Mouse (Mus musculus): ENCODE results near the gene Txn2.

The Txn2 gene

GRCm38 (mm10) chr15:77928673-77929331 lies at the start of gene Txn2:
Txn2 (minus strand) TSS chr15:77929006.
- ChIA-PET POLR2A (interaction anchor here in 3 of 4 experiments (0.6 to 2.2 kb wide), 41 partner anchors 8 to 622 kb away, joined by 3 to 25 read pairs (median 3); partner anchors contain the start of genes Eif3d (in 3 of the 3), Foxred2 (in 2 of the 3), Apol8 (in 1 of the 3) and Ift27 (in 1 of the 3)), CTCF (interaction anchor here (0.6 to 1.8 kb wide), 21 partner anchors 8 to 1226 kb away, joined by 3 to 21 read pairs (median 3); partner anchors contain the start of gene Apol8 (in 1 of the 4))

DNA sequence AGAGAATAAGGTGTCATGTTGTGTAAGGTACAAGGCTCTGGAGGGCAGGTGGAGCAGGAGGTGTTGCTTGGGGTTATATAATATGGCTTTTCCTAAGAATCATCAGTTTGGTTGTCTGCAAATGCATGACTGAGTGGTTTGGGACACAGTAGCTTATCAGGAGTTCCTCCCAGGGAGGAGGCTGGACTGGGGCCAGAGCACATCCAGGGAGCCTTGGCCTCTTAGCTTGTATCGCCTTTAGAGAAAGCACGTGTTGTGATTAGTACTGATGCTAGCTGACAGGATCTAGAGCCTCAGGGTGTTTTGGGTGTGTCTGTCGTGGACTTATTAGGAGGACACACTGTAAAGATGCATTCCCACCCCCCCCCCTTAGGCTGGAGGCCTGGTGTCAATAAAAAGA lies 48.9 kb upstream of the Txn2 start:
- ChIA-PET CTCF (interaction anchor here in 2 of 4 experiments (0.6 to 1.4 kb wide), 6 partner anchors 79 to 604 kb away, joined by 3 to 8 read pairs (median 4); no protein-coding TSS in a partner anchor), POLR2A (interaction anchor here in 2 of 4 experiments (0.6 to 1.7 kb wide), 4 partner anchors 8 to 1602 kb away, joined by 4 to 6 read pairs (median 5); no protein-coding TSS in a partner anchor)

DNA sequence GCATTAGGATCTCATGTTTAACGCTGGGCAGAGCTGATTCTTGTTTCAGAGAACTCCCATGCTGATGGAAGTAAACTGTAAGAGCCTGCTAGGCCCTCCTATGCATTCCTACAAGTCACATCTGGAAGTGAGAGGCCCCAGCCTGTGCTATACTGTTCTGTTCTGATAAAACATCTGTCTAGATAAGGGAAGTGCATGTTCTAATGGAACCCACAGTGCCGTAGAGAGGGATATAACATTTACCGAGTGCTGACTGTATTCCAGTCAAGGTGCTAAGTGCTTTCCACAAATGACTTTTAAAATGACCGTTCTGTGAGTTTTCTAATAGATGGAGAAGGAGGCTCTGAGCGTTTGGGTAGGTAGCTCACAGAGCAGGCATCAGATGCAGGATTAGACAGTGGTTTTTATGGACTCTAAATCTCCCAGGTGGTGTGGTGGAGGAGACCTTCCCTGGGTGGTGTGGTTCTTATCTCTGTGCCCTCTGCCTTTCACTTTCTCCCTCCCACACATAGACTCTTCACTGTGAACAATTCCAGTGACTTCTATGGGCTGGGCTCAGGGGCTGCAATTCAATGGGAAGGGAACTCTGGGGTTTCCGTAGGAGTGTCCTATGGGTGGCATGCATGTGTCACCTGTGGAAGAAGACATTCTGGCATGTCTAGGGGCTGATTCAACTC lies 45.5 kb upstream of the Txn2 start:
- POLR2A ChIA-PET: interaction anchor here in 1 of 4 experiments (0.6 kb wide), 1 partner anchor 58 kb away, joined by 5 read pairs; no protein-coding TSS in a partner anchor

GRCm38 (mm10) chr15:77970470-77971292 lies 41.9 kb upstream of the Txn2 start, which contains the start of gene Eif3d:
Eif3d (minus strand) TSS chr15:77970813.
- ChIA-PET CTCF (interaction anchor here (0.5 to 3.7 kb wide), 24 partner anchors 10 to 1168 kb away, joined by 3 to 20 read pairs (median 4); partner anchors contain the start of gene Ift27 (in 1 of the 4)), POLR2A (interaction anchor here (0.5 to 9.7 kb wide), 129 partner anchors 7 to 1720 kb away, joined by 3 to 213 read pairs (median 4); partner anchors contain the start of genes Foxred2 (in 4 of the 4), Ift27 (in 3 of the 4), Txn2 (in 3 of the 4) and Cacng2 (in 2 of the 4))

More for the DNA sequence above, 45.5 kb upstream of the Txn2 start:
- CTCF ChIA-PET: interaction anchor here in 2 of 4 experiments (0.6 kb wide), 2 partner anchors 9 to 186 kb away, joined by 5 to 8 read pairs; no protein-coding TSS in a partner anchor

DNA sequence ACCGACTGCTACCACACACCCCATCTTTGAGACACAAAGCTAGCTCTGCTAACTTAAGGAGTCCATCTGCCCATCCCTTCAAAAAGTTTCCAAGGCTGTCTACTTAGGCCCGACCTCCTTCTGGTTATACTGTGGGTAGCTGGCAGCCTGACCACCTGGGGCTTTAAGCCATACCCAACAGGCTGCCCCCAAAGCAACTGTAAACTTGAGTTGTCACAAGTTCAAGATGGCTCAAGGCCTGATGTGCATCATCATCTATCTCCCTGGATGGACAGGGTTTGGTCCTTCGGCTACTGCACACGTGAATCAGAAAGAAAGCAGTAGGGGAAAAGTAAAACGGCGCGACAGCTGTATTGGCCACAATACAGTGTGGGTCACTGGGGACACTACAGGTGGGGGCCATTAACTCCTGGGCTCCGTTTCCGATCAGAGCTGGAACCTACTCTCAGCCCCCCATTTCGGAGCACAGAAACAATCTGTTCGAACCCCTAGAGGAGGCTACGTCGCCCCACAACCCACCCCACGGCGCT lies 41.2 kb upstream of the Txn2 start:
- POLR2A ChIA-PET: interaction anchor here (0.5 to 9.7 kb wide), 107 partner anchors 8 to 1720 kb away, joined by 3 to 213 read pairs (median 4); partner anchors contain the start of genes Foxred2 (in 4 of the 4), Ift27 (in 3 of the 4), Txn2 (in 3 of the 4) and Cacng2 (in 2 of the 4)

DNA sequence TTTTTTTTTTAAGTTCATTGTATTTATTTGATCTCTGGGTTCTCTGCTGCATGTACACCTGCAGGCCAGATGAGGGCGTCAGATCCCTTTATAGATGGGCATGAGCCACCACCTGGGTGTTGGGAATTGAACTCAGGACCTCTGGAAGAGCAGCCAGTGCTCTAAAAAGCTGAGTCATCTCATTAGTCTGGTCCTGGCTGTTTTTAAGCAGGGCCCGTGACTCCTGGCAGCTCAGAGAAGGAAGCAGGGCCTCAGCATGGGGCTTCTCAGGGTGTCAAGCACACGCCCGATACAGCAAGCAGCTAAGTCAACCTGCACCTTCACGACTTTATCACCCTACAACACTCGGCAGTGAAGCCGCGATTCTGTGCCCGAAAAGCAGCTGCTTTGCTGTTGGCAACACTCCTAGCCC lies 36.3 kb upstream of the Txn2 start:
- POLR2A ChIA-PET: interaction anchor here in 3 of 4 experiments (0.9 to 9.7 kb wide), 11 partner anchors 8 to 274 kb away, joined by 3 to 213 read pairs (median 3); partner anchors contain the start of gene Foxred2 (in 2 of the 3)
- CTCF ChIA-PET: interaction anchor here in 3 of 4 experiments (0.7 to 1.5 kb wide), 6 partner anchors 9 to 235 kb away, joined by 3 to 4 read pairs (median 4); partner anchors contain the start of gene Foxred2 (in 1 of the 3)

More for the DNA sequence above, 41.2 kb upstream of the Txn2 start:
- CTCF ChIA-PET: interaction anchor here (0.6 to 3.7 kb wide), 23 partner anchors 11 to 989 kb away, joined by 3 to 20 read pairs (median 3); partner anchors contain the start of gene Ift27 (in 1 of the 4)

GRCm38 (mm10) chr15:77962447-77962846 lies 33.6 kb upstream of the Txn2 start:
- ChIA-PET POLR2A (interaction anchor here in 3 of 4 experiments (0.5 to 11.9 kb wide), 4 partner anchors 6 to 237 kb away, joined by 3 to 213 read pairs (median 4); partner anchors contain the start of gene Eif3d (in 2 of the 3)), CTCF (interaction anchor here in 1 of 4 experiments (0.6 kb wide), 1 partner anchor 501 kb away, joined by 3 read pairs; no protein-coding TSS in a partner anchor)

GRCm38 (mm10) chr15:77960693-77961092 lies 31.9 kb upstream of the Txn2 start:
- POLR2A ChIA-PET: interaction anchor here in 2 of 4 experiments (6.9 to 11.9 kb wide), 2 partner anchors 8 to 9 kb away, joined by 100 to 213 read pairs; partner anchors contain the start of gene Eif3d (in 2 of the 2)
- CTCF ChIA-PET: no interaction called here

- POLR2A ChIA-PET: interaction anchor here (0.7 to 11.9 kb wide), 22 partner anchors 10 to 990 kb away, joined by 3 to 213 read pairs (median 5); partner anchors contain the start of genes Eif3d (in 4 of the 4), Txn2 (in 2 of the 4) and Myh9 (in 1 of the 4)
- CTCF ChIA-PET: interaction anchor here in 2 of 4 experiments (0.6 to 2.3 kb wide), 4 partner anchors 8 to 624 kb away, joined by 3 to 11 read pairs (median 3); no protein-coding TSS in a partner anchor
These were observed 29.3 kb upstream of the Txn2 start for GRCm38 (mm10) chr15:77958071-77958470.

GRCm38 (mm10) chr15:77957625-77958024 lies 28.8 kb upstream of the Txn2 start:
- CTCF ChIA-PET: interaction anchor here in 3 of 4 experiments (0.6 to 3.2 kb wide), 5 partner anchors 8 to 624 kb away, joined by 3 to 16 read pairs (median 3); no protein-coding TSS in a partner anchor

DNA sequence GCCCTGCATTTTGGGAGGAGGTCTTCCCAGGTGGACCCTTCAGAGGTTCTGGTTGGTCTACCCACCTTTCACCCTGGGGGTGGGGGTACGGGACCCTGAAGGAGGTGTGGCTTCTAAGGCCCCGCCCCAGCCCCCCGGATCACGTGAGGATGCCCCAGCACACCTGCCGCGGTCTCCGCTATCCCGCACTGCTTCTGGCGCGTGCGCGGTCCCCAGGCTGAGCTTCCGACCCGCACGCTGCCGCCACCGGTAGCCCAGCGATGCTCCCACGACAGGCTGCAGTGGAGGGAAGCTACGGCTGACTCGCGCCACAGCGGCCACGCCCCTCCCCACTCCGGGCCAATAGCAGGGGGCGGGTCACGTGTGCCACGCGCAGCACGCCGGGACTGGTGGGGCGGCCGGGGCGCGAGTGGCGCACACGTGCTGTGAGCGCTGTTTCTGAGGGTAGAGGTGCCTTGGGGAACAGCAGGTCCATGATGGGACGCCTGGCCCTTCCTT lies 27.6 kb upstream of the Txn2 start, which contains the start of gene Foxred2:
TSS of gene Foxred2 (minus strand) at position 319 of the 498 bp plus-strand sequence.
- ChIA-PET CTCF (interaction anchor here (0.5 to 3.2 kb wide), 12 partner anchors 8 to 803 kb away, joined by 3 to 16 read pairs (median 4); no protein-coding TSS in a partner anchor), POLR2A (interaction anchor here (0.6 to 11.9 kb wide), 33 partner anchors 9 to 627 kb away, joined by 3 to 213 read pairs (median 5); partner anchors contain the start of genes Eif3d (in 4 of the 4), Ift27 (in 2 of the 4), Txn2 (in 2 of the 4) and Myh9 (in 1 of the 4))

More at GRCm38 (mm10) chr15:77957625-77958024, 28.8 kb upstream of the Txn2 start:
- POLR2A ChIA-PET: interaction anchor here (0.7 to 11.9 kb wide), 31 partner anchors 8 to 990 kb away, joined by 3 to 213 read pairs (median 4); partner anchors contain the start of genes Eif3d (in 4 of the 4), Txn2 (in 2 of the 4), Ift27 (in 1 of the 4) and Myh9 (in 1 of the 4)

DNA sequence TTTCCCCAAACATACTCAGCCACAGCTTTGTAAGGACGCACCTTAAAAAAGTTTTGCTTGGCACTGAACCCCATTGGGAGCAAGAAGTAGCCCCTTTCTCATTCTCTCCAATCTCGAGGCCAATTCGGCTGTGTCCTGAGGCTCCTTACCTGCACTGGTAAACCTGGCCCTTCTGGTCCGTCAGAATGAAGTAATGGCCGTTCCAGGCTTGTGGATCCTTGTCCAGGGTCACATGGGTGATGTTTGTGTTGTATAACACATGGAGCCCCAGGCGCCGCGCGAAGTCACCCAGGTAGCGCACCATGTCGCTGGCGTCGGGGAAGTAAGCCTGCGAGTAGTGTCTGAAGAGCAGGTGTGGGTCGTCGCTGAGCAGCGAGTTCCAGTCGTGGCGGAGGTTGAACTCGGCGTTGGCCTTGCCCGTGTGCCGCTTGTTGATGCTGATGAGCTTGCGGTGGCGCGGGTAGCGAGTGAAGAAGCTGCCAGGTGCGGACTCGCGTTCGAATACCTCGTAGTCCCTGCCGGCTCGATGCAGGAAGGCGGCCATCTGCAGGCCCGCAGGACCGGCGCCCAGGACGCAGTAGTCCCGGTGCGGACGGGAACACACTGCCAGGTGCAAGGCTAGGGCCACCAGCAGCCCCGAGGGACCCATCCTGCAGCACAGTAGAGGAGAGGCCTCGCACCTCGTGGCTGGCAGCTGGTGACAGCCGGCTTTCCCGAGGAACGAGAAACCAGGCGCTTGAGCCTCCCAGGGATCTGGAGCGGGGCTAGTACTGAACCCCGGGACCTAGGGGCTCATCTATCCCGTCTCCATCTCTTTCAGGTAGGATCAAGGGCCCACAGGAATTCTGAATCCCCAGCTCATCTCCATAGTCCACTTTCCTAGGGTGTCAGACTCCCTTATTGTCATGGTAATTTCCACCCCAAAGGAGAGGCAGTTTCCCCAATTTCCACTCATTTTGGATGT lies 26.9 kb upstream of the Txn2 start:
- ChIA-PET CTCF (interaction anchor here in 3 of 4 experiments (0.5 to 3.2 kb wide), 7 partner anchors 9 to 284 kb away, joined by 3 to 16 read pairs (median 6); no protein-coding TSS in a partner anchor), POLR2A (interaction anchor here (0.6 to 11.9 kb wide), 27 partner anchors 8 to 628 kb away, joined by 3 to 213 read pairs (median 4); partner anchors contain the start of genes Eif3d (in 4 of the 4), Ift27 (in 2 of the 4) and Txn2 (in 1 of the 4))

DNA sequence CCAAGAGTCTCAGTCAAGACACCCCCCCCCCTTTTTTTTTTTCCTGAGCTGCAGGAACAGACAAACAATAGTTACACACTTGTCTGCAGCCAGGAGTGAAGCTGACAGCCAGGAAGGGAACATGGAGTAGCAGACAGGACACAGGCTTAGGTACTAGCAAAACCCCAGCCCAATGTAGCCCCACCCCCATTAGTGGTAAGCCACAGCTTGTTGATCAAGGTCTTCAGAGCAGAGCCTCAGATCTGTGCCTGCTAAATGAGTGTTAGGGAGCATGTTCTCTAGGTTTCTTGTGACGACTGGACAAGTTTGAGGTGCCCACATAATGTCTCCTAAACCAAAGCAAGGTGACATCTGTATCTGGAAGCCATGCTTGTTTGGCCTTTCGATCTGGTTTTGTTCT lies 25.6 kb upstream of the Txn2 start:
- CTCF ChIA-PET: interaction anchor here in 1 of 4 experiments (1.3 kb wide), 1 partner anchor 20 kb away, joined by 4 read pairs; no protein-coding TSS in a partner anchor
- POLR2A ChIA-PET: interaction anchor here in 3 of 4 experiments (0.6 to 11.9 kb wide), 5 partner anchors 11 to 217 kb away, joined by 3 to 213 read pairs (median 5); partner anchors contain the start of gene Eif3d (in 2 of the 3)

DNA sequence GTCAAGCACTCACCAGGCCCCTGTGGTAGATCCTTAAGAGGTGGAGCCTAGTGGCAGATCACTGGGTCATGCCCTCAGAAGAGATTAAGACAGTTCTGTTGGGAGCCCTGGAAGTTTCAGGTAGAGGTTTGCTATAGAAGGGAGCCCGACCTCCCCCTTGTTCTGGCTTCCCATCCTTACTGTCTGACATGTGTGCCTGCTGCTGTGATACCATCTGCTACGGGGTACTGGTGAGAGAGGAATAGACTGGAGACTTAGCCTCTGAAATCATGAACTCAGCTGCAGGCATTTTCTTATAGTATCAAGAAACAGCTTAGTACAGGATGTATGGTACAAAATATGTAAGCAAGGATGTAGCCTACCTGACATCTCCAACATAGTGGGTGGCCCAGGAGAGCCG lies 24.1 kb upstream of the Txn2 start:
- ChIA-PET CTCF (interaction anchor here in 1 of 4 experiments (0.6 kb wide), 1 partner anchor 21 kb away, joined by 3 read pairs; no protein-coding TSS in a partner anchor), POLR2A (interaction anchor here in 1 of 4 experiments (11.9 kb wide), 1 partner anchor 16 kb away, joined by 213 read pairs; the partner anchor contains the start of gene Eif3d)

All from embryonic stem cell, embryonic (primary cell).